Mouse (Mus musculus): ENCODE results near the gene Gpn3. TPM values are rescaled to one million over a fixed set of nuclear protein-coding genes. Genes with fewer than 3 reads are reported as not detected.

The Gpn3 gene
- polyA plus RNA-seq, 1 experiment from 2014 or later, result 45.7 TPM

DNA sequence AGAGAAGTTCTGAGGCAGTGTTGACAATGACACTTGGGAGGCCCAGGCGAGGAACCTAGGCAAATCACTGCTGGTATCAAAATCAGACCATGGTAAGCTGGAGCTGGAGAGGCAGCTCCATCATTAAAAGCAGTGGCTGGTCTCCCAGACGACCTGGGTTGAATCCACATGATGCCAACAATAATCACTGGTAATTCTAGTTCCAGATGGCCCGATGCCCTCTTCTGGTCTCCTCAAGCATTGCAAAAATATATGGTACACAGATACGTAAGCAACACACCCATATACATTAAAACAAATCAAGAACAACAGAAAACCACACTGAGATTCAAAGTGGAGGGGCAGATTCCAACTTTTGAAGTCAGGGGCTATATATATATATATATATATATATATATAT, 25.9 kb upstream of the Gpn3 start:
- Histone ChIP-seq H3K36me3 (no peaks in the 10 kb centered on the region), H3K27ac (replicated peaks) (no peak overlapping the region), H3K9me3 (replicated peaks) (no peaks in the 10 kb centered on the region), H3K4me1 (peaks cover 8% of the 10 kb centered on the region; the same call in 1 of the 2 replicates), H3K4me3 (replicated peaks) (no peak overlapping the region), H3K27me3 (replicated peaks) (no peaks in the 10 kb centered on the region), H3K9ac (replicated peaks) (no peak overlapping the region), H3K4me2 (no peak overlapping the region)
- no peak for ATAC-seq (ENCODE audit: low FRiP score)
- 77% methylated on average over 4 of the region's 4 CpGs for WGBS

DNA sequence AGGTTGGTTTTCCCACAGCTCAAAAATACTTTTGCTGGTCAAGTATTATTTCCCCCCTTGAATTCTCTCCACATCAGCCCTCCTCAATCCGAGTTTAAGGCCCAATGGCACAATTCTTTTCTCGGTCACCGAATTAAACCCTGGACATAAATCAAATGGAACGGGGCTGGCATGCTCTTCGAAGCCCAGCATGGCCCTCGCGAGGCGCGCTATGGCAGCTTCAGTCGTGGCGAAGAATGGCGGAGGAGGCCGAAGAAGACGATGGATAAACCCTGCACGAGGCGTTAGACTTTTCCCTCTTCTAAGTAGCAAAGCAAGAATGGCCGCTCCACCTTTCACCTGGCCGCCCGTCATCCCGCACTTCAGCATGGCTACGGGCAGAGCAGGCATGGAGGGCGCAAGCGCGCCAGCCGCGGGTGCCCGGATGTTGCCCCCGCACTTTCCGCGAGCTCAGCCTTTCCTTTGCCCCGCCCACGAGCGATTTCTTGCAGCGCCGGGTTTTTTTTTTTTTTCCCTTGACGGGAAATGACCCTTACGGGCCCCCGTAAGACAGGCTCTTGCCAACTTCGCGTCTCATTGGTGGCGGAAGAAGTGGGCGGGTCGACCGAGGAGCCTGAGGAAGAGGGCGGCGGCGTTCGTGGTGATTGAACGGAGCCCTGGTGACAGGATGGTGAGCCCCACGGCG, 17.7 kb upstream of the Gpn3 start, which contains the start of the genes Rad9b and Vps29:
Rad9b (minus strand) TSS at position 427 of the 685 bp plus-strand sequence.
Vps29 (plus strand) TSS at position 563 of the 685 bp plus-strand sequence.
- Histone ChIP-seq H3K9ac (replicated peaks) (peak within 1 kb of the TSS; percentile 94), H3K4me3 (replicated peaks) (peak within 1 kb of the TSS; percentile 95), H3K36me3 (0 out of 2 replicates have a peak, but pooled peaks cover 2% of the 10 kb centered on the region), H3K27ac (replicated peaks) (peak within 1 kb of the TSS; percentile 93), H3K27me3 (replicated peaks) (no peaks in the 10 kb centered on the region), H3K4me2 (peak within 1 kb of the TSS; percentile 81), H3K9me3 (replicated peaks) (no peaks in the 10 kb centered on the region), H3K4me1 (peaks cover 16% of the 10 kb centered on the region)
- WGBS, result under 1% methylated on average over 51 of the region's 51 CpGs
- ATAC-seq (ENCODE audit: low FRiP score), result peak; percentile 95

DNA sequence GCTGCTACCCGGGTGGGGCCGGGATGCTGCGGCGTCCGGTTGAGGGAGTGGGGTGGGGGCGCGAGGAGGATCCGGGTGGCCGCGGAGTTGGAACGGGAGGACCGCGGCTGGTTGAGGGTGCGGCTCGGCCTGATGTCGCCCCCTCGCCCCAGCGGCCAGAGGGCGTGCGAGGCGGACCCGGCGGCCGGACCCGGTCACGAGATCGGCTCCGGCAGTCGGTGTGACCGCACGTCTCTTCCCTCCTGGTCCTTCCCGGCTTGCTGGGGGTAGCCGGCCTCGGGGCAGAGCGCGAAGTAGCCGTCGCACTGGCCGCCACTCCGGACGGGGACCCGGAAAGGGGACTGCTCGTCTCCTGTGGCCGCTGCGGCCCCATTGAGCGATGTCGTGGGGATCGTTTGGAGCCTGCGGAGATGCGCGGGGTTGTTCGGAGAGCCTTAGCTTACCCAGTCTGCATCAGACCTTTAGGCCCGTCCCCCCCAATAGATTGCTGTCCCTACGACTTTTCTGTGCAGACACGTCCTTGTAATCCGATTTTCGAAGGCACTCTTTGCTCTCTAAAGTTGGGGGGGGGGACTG, 17.1 kb upstream of the Gpn3 start:
- peak; percentile 62 for ATAC-seq (ENCODE audit: low FRiP score)
- no peaks in the 10 kb centered on the region for H3K27me3 ChIP-seq (replicated peaks)
- WGBS, result under 1% methylated on average over 53 of the region's 57 CpGs
- peak overlapping the region; percentile 95 for H3K4me3 ChIP-seq (replicated peaks)
- 0 out of 2 replicates have a peak, but pooled peaks cover 4% of the 10 kb centered on the region for H3K36me3 ChIP-seq
- no peaks in the 10 kb centered on the region for H3K9me3 ChIP-seq (replicated peaks)
- H3K27ac ChIP-seq (replicated peaks), result peak overlapping the region; percentile 93
- peaks cover 16% of the 10 kb centered on the region for H3K4me1 ChIP-seq
- H3K9ac ChIP-seq (replicated peaks), result peak overlapping the region; percentile 94
- peak overlapping the region; percentile 81 for H3K4me2 ChIP-seq

DNA sequence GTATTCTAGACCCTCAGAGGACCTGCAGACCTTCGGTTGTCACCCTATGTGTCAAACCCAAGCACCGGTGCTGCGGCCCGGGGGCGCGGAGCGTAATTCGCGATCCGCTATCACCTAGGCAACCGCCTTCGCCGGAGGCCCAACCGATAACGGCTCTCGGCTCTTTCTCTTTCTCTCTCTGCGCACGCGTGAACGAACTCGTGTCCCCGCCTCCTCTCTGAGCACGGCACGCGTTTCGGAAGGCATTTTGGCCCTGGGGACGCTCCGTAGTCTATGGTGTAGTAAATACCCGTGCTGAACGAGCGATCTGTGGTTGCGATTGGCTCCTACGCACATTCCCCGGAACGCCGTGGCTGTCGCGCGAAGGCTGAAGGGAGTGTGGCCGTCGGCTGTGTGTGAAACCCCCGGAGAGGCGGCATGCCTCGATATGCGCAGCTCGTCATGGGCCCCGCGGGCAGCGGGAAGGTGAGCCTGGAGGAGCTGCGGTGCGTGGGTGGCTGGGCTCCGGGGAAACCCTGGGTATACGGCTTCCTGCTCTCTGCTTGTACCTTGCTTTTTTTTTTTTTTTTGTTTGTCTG, 605 bp downstream of the Gpn3 start, which contains the start of gene Fam216a:
Fam216a (minus strand) TSS at position 173 of the 578 bp plus-strand sequence.
- peak within 1 kb of the TSS; percentile 76 for H3K9ac ChIP-seq (replicated peaks)
- WGBS, result 0% methylated on average over 53 of the region's 53 CpGs
- H3K36me3 ChIP-seq, result peaks cover 31% of the 10 kb centered on the region
- peaks cover 27% of the 10 kb centered on the region for H3K4me1 ChIP-seq
- H3K9me3 ChIP-seq (replicated peaks), result no peaks in the 10 kb centered on the region
- H3K4me3 ChIP-seq (replicated peaks), result peak within 1 kb of the TSS; percentile 70
- H3K4me2 ChIP-seq, result peak within 1 kb of the TSS; percentile 75
- no peaks in the 10 kb centered on the region for H3K27me3 ChIP-seq (replicated peaks)
- ATAC-seq (ENCODE audit: low FRiP score), result peak; percentile 94
- H3K27ac ChIP-seq (replicated peaks), result peak within 1 kb of the TSS; percentile 95

DNA sequence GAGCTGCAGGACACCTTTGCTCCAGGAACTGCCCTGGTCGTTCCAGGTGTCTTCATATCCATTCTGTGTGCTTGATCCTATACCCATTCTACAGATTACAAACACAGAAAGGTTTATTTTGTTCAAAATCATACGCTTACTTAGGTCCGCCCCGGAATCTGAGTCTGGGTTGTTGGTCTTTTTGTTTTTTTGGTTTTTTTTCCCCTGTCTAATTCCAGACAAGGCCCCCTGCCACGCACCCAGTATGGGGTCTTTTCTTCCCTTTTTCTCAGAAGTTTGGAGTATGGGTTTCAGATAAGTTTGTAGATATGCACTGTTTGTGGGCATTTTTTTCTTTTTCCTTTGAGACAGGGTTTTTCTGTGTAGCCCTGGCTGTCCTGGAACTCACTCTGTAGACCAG, 1.2 kb downstream of the Gpn3 start:
- H3K27ac ChIP-seq (replicated peaks), result peak overlapping the region; percentile 87
- no peaks in the 10 kb centered on the region for H3K27me3 ChIP-seq (replicated peaks)

DNA sequence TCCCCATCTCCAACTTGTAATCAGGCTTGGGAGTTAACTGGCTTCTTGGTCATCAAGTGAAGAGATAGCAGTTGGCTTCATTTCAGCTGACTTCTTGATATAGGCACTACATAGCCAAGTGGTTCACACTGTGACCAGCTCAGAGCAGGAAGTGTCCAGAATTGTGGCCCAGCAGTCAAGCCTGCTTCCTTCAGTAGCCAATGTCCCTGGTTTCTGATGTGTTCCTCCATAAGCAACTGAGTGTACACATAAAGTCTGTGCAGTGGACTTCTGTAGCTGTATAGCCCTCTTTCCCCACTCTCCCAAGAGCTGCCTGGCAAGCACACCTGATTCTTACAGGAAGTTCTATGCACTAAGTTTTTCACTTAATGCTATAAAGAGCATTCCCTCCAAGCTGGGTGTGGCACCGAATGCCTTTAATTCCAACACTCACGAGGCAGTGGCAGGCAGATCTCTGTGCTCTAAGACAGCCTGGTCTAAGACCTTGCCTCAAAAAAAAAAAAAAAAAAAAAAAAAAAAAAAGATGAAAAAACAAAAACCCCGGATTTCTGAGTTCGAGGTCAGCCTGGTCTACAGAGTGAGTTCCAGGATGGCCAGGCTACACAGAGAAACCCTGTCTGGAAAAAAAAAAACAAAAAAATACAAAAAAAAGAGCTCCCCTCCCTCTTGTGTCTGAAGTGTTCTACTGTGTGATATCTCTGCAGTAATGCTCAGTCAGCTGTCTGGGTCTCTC, 5.6 kb downstream of the Gpn3 start:
- ATAC-seq (ENCODE audit: low FRiP score), result no peak
- Histone ChIP-seq H3K36me3 (peaks cover 36% of the 10 kb centered on the region), H3K9ac (replicated peaks) (no peak overlapping the region), H3K4me2 (no peak overlapping the region), H3K9me3 (replicated peaks) (no peaks in the 10 kb centered on the region), H3K4me1 (peaks cover 11% of the 10 kb centered on the region), H3K27me3 (replicated peaks) (no peaks in the 10 kb centered on the region), H3K4me3 (replicated peaks) (no peak overlapping the region), H3K27ac (replicated peaks) (no peak overlapping the region)
- 95% methylated on average over 4 of the region's 4 CpGs for WGBS

More for the DNA sequence above, 1.2 kb downstream of the Gpn3 start:
- Histone ChIP-seq H3K36me3 (peaks cover 25% of the 10 kb centered on the region), H3K4me3 (replicated peaks) (peak overlapping the region; percentile 70), H3K4me2 (peak overlapping the region; percentile 75), H3K4me1 (peaks cover 27% of the 10 kb centered on the region), H3K9ac (replicated peaks) (peak overlapping the region; percentile 76), H3K9me3 (replicated peaks) (no peaks in the 10 kb centered on the region)
- 4% methylated on average over 5 of the region's 5 CpGs for WGBS
- ATAC-seq (ENCODE audit: low FRiP score), result 0 out of 2 replicates have a peak, but pooled peaks have one; percentile 11

DNA sequence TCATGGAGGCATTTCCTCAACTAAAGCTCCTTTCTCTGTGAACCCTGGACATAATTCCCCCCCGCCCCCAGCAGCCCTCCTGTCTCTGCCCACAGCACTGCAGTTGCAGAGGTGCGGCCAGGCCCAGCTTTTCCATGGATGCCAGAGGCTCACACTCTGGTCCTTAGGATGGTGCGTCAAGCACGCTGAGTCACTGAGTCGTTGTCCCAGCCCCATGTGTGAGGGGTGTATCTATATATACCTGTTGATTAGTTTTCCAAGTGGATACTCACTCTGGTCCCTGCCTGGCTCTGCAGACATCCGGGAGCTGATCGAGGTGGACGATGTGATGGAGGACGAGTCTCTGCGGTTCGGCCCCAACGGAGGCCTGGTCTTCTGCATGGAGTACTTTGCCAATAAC, 6.5 kb downstream of the Gpn3 start:
- WGBS, result 98% methylated on average over 12 of the region's 12 CpGs
- Histone ChIP-seq H3K9ac (replicated peaks) (no peak overlapping the region), H3K4me1 (peaks cover 6% of the 10 kb centered on the region), H3K27me3 (replicated peaks) (no peaks in the 10 kb centered on the region), H3K4me2 (no peak overlapping the region), H3K36me3 (peaks cover 41% of the 10 kb centered on the region), H3K27ac (replicated peaks) (no peak overlapping the region), H3K4me3 (replicated peaks) (no peak overlapping the region), H3K9me3 (replicated peaks) (no peaks in the 10 kb centered on the region)
- ATAC-seq (ENCODE audit: low FRiP score), result no peak

DNA sequence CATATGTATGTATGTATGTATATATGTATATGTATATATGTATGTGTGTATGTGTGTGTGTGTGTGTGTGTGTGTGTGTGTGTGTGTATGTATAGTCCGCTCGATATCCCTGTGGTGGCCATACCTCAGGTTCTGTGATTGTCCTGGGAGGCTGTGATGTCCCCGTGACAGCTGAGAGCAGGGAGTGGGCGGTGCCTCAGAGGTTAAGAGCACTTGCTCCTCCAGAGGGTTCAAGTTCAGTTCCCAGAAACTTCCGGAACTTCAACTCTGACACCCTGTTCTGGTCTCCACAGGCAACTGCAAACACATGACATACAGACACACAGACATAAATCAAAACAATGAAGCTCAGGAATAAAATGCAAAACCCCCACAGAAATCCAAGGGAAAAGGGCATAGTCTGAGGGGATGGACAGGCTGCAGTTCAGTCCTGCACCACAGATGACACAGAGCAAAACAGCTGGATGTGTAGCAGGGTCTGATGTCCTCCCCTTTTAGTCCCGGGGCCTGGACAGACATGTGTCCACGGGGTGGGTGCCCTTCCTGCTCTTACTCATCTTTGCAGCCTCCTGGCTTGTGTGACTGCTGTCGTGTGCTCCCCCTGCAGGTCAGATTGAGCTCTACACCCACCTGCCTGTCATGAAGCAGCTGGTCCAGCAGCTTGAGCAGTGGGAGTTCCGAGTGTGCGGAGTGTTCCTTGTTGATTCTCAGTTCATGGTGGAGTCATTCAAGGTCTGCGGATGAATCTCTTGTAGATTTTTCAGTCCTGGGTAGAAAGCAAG, 7.9 kb downstream of the Gpn3 start:
- WGBS, result 56% methylated on average over 11 of the region's 11 CpGs
- Histone ChIP-seq H3K27me3 (replicated peaks) (no peaks in the 10 kb centered on the region), H3K4me2 (no peak overlapping the region), H3K36me3 (peaks cover 41% of the 10 kb centered on the region), H3K4me3 (replicated peaks) (no peak overlapping the region), H3K4me1 (no peaks in the 10 kb centered on the region; the same call in 1 of the 2 replicates), H3K9me3 (replicated peaks) (no peaks in the 10 kb centered on the region), H3K27ac (replicated peaks) (no peak overlapping the region), H3K9ac (replicated peaks) (no peak overlapping the region)
- peak; percentile 55; the same call in 1 of the 2 replicates for ATAC-seq (ENCODE audit: low FRiP score)

DNA sequence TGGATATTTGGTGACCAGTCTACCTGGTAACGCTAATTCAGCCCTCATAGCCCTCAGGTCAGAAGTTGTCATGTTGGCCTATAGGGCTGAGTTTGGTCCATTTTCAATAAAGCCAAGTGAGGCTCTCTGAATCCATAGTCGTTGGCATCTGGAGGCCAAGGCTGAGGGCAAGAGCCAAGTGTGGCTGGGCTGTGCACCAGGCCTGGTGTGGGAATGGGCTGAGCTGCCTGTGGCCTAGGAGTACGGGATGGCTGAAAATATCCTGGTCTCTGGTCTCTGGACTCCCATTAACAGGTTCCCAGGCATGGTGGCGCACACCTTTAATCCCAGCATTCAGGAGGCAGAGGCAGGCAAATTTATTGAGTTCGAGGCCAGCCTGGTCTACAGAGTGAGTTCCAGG, 18.3 kb downstream of the Gpn3 start:
- ATAC-seq (ENCODE audit: low FRiP score), result no peak
- H3K4me3 ChIP-seq (replicated peaks), result no peak overlapping the region
- H3K27me3 ChIP-seq (replicated peaks), result no peaks in the 10 kb centered on the region
- no peaks in the 10 kb centered on the region for H3K9me3 ChIP-seq (replicated peaks)
- no peak overlapping the region for H3K9ac ChIP-seq (replicated peaks)
- H3K4me2 ChIP-seq, result no peak overlapping the region
- WGBS, result 92% methylated on average over 5 of the region's 5 CpGs
- no peaks in the 10 kb centered on the region for H3K36me3 ChIP-seq
- H3K4me1 ChIP-seq, result peaks cover 15% of the 10 kb centered on the region
- no peak overlapping the region for H3K27ac ChIP-seq (replicated peaks)

DNA sequence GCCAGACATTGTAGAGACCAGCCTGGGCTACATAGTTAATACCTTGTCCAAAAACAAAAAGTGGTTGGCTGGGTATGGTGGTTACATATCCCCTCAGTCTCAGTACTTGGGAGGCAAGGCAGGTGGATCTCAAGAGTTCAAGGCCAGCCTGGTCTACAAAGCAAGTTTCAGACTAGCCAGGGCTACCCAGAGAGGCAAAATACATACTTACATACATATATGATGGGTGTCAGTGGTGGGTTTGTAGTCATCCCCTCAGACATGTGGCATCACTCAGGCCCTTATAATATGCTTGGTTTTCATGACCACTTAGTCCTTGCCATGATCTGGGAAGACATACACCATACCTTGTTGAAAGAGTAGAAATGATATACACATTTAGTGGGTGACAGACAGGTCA, 19.0 kb downstream of the Gpn3 start:
- Histone ChIP-seq H3K9me3 (replicated peaks) (no peaks in the 10 kb centered on the region), H3K4me2 (no peak overlapping the region), H3K9ac (replicated peaks) (no peak overlapping the region), H3K4me3 (replicated peaks) (no peak overlapping the region), H3K27me3 (replicated peaks) (no peaks in the 10 kb centered on the region), H3K4me1 (peaks cover 15% of the 10 kb centered on the region), H3K36me3 (no peaks in the 10 kb centered on the region), H3K27ac (replicated peaks) (no peak overlapping the region)
- ATAC-seq (ENCODE audit: low FRiP score), result no peak
